Mouse (Mus musculus) heart, adult 2 months (tissue): ENCODE measurements at regions not wholly inside any gene's neighbourhood (a gene's known extent, or its start where the extent isn't known, plus 50 kb on each side); places are given as distances from the start of the nearest gene placed in this dataset.

ENCODE experiments used
- CTCF ChIP-seq: fragments of 200-600 bp; IDR thresholded peaks from 2 replicates; pipeline ENCODE4 v1.8.1; 2022; ENCODE audit warnings: antibody characterized with exemption, mild to moderate bottlenecking, moderate library complexity
- EP300 ChIP-seq: fragments of 200-500 bp; IDR thresholded peaks from 2 replicates; pipeline ENCODE4 v1.6.1; 2011; ENCODE audit warnings: low read depth, low read length, control low read depth; ENCODE audit not compliant: insufficient read depth
- POLR2A ChIP-seq: fragments of 200-500 bp; IDR thresholded peaks from 2 replicates; pipeline ENCODE4 v1.6.1; 2011; ENCODE audit warnings: mild to moderate bottlenecking, low read depth, low read length, control low read depth; ENCODE audit not compliant: insufficient read depth

DNA sequence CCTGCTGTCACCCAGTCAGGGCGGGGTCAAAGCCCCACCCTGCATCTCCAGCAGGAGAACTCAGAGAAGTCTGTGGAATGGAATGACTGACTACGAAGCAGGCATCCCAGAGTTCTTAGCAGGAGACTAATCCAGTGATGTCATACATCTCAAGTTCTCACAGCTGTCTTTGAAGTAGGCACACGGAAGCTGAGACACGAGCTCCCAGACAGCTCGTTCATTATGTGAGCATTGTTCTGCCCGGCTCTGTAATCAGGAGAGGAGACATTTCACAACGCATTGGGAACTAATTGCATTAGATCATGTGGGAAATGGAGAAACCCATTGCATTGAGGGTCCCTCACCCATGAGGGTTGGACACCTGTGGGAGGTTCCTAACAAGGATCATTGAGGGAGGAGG, 277.8 kb downstream of the Ajap1 start:
- TF ChIP-seq CTCF (no peak), POLR2A (no peak), EP300 (no peak)
